Mouse (Mus musculus) spleen, adult 12 weeks (tissue): ENCODE results near the gene Iars2.

Experiments used
- DNase-seq: peaks from one replicate; pipeline ENCODE4 v3.0.0; 2022; ENCODE audit warnings: low spot score

Gene Iars2

GRCm38 (mm10) chr1:185277022-185277421, 52.2 kb downstream of the Iars2 start:
- no peak for DNase-seq

DNA sequence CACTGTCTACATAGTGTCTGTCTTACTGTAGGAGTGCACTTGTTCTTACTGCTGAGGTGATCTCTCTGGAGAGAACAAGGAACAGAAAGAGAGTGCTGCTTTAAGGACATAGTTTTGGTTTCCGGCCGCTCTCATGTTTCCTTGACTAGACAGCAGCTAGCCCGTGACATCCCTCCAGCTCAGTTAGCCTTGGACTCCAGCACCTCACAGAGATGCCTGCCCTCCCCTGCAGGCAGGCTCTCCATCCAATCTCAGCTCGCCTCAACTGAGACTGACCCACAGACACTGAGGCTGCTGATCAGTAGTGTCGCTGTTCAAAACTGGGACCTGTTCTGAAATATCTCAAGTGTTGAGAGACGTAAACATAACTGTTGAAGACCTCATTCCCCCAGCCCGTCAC, 53.2 kb downstream of the Iars2 start:
- DNase-seq, result no peak

DNA sequence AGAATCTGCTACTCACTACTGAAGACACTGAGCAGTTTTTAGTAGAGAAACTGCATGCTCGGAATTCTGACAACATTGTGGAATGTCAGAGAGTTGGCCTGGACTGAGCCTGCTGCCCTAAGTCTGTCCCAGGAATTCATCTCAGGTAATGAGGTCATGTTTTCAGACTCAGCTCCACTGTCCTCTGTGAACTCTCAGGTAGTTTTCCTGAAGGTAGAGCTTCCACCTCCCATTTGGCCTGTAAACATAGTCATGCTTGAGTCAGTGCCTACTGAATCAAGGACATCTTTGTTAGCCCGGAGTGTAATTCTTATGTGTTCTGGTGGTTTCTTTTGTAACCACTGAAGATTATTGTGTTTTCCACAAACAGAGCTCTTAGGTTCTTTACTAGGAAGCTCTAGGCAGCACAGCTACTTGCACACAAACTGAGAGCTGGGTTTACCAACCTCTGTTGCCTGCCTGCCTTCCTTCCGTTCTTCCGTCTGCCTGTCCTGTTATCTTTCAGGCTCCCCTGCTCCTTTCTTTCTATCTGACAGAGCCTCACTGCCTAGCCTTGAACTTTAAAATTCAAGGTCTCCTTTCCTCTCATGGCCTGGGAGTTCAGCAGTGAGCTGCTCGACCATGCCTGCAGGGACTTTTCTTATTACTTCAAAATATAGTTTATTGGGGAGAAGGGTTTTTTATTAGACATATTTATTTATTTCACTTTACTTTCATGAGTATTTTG, 54.2 kb downstream of the Iars2 start:
- no peak for DNase-seq

GRCm38 (mm10) chr1:185271373-185271772, 57.8 kb downstream of the Iars2 start:
- no peak for DNase-seq

- DNase-seq, result no peak
Measured at GRCm38 (mm10) chr1:185270403-185271097, 58.6 kb downstream of the Iars2 start.

GRCm38 (mm10) chr1:185268675-185269074, 60.5 kb downstream of the Iars2 start:
- no peak for DNase-seq

DNA sequence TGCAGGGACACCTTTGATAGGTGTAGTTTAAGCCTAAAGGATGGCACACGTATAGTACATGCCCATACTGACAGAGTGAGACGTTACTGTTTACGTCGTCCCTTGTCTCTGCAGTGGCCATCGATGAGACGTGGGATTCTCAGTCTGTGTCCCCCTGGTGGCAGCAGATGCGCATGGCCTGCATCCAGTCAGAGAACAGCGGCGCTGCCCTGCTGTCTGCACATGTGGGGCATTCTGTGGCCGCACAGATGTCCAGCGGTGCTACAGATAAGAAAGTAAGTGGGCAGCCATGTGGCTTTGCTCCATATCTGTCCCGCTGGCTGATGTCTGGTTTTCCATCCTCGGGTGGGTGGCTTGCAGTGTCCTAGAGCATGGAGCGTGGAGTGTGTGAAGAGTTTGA, 66.6 kb downstream of the Iars2 start:
- no peak for DNase-seq

DNA sequence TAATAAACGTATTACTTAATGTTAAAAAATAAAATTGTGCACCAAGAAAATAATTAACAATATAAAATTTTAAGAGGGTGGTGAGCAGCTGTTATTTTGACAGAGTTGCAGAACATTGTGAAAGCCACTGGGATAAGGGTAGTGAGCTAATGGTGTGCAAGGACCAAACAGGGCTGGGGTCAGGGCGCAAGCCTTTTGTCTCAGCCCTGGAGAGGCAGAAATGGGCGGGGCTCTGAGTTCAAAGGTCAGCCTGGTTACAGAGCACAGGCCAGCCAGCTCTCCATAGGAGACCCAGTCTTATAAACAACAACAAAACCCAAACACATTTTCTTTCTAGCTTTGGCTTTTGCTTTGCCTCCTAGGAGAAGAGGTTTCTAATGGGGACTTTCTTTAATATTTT, 72.4 kb downstream of the Iars2 start:
- DNase-seq, result no peak

DNA sequence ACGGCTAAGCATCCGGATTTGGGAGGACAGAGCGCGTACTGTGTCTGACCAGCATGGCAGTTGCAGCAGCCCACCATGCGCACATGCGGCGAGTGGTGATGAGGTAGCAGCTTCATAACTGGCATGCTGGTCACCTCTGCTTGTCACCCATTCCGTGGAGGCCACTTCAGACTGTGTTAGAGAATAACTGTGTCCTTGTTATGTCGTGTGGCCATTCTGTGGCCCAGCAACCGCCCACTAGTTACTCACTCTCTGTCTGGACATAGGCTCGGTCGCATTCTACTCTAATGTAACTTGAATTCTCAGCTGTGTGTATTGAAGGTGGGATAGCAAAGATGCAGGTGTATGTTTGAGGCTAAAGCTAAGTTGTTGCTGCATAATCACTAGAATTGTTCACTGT, 73.9 kb downstream of the Iars2 start:
- no peak for DNase-seq

- no peak for DNase-seq
Measured at GRCm38 (mm10) chr1:185253140-185253892, 75.9 kb downstream of the Iars2 start.

- no peak for DNase-seq
Measured at GRCm38 (mm10) chr1:185252351-185252750, 76.8 kb downstream of the Iars2 start.

DNA sequence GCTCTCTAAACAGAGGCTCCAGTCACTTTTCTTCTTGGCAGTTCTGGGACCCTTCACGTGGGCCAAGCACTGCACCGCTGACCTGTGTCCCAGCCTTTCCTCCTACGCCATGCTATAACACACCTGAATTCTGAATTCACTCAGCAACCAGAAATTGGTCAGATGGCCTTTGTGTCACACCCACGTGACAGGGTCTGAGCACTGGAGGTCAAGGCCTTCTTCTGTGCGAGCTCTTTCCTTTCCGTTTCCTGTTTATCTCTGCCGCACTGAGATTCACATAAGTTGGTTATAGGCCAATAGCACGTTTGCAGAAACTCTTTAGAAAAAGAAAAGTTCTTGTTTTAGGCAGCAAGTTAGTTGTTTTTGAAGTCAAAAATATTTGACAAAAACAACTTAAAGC, 80.5 kb downstream of the Iars2 start:
- DNase-seq, result no peak

- DNase-seq, result no peak
Measured at GRCm38 (mm10) chr1:185247429-185248085, 81.6 kb downstream of the Iars2 start.

GRCm38 (mm10) chr1:185245456-185245855, 83.7 kb downstream of the Iars2 start:
- DNase-seq, result no peak

DNA sequence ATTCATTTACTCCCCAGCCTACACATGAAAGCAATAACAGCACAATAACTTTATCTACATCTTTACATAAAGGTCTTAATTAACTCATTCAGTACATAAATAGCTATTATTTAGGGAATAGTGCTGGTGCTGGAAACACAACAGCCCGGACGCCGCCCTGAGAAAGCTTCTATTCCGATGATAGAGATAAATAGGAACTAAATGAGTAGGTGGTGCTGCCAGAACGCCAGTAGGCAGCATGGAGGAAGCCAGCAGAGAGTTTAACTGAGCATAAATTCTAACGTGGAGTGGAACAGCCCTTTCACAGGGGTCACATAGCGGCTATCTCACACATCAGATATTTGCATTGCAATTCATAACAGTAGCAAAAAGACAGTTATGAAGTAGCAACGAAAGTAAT, 86.2 kb downstream of the Iars2 start:
- no peak for DNase-seq

DNA sequence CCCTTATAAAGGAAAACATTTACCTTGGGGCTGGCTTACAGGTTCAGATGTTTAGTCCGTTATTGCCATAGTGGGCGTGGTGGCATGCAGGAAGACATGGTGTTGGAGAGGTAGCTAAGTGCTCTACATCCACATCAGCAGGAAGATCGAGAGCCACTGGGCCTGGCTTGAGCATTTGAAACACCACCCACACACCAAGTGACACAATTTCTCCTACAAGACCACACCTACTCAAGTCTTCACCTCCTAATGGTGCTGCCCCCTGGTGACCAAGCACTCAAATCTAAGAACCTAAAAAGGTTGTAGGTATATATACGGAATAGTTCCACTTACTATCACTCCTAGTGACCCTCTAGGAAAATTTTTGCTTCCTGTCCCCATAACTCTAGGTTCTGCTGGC, 92.7 kb downstream of the Iars2 start:
- DNase-seq, result no peak

GRCm38 (mm10) chr1:185235837-185236236, 93.4 kb downstream of the Iars2 start:
- DNase-seq, result no peak
